Mouse (Mus musculus): ENCODE results near the gene Rpl27a. TPM values are rescaled to one million over a fixed set of nuclear protein-coding genes. Genes with fewer than 3 reads are reported as not detected.

Rpl27a gene
- 100 to 1,000 TPM; 101 to 121 TPM for total RNA-seq (2021)
- long read RNA-seq, experiment 1, transcript Rpl27a-203 (5 exons, 1,158 nt), result major isoform, 88 of 91 reads
- long read RNA-seq, experiment 1, partial matches to known transcripts, result 2 of 91 reads
- long read RNA-seq, experiment 1, other reads (novel, unspliced or antisense), result 1 of 91 reads
- long read RNA-seq, experiment 2, transcript Rpl27a-203 (5 exons, 1,158 nt), result major isoform, 87 of 94 reads
- long read RNA-seq, experiment 2, partial matches to known transcripts, result 1 of 94 reads
- long read RNA-seq, experiment 2, other reads (novel, unspliced or antisense), result 6 of 94 reads

DNA sequence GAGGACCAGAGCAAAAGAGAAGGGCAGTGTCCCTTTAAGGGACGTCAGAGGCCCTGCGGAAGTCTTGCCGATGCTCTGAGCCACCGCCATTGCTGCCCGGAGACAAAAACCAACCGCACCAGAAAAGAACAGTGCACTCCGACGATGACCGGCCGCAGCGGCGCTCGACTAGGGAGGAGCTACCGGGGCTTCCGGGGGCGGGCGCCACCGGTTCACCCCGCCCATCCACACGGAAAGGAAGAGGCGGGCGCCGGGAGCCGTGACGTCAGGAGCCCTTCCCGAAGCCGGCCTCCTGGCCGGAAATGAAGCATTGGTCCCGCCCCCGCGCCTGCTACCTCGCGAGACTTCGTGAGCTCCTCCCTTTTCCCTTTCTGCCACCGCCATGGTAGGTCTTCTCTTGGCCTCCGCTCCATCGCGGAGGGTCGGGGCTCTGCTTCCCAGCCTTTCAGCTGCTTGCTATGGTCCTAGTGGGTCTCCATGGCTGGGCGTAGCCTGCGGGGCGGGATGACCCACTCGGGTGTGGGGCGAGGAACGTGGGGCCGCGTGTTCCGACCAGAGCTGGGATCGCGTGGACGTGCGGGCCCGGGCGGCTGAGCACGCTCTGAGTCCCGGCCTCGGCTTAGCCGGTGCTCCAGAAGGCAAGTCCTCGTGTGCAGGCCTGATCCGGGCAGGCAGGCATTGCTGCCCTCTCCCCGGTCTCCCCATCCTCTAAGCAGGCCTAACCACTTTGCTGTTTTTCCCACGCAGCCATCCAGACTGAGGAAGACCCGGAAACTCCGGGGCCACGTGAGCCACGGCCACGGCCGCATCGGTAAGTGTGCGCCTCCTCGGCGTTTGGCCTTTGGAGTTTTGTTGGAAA, at the start of gene Rpl27a:
Gene Rpl27a (plus strand): TSS at position 310 of the 859 bp plus-strand sequence.
- peak; percentile 99 for DNase-seq (ENCODE audit: low spot score in 2 of 2)
- intact Hi-C loops (cut with DNase I), result no loop called here

DNA sequence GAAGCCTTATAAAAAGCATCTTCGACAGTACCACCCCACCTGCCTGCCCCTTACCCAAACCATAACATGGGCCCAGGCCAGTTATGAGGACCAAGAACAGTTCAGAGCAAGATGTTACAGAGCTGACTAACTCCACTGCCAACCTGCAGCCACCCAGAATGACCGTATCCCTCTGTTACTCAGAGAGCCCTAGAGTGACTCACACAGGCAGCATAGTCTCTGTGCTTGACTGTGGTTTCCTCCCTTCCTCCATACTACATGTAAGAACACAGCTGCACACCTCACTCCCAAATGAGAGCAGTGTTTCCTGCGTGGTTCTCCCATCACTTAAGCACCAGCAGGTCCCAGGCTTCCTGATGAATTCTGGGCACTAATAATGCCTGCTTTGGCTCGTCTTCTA, 48.2 kb upstream of the Rpl27a start:
- intact Hi-C loops (cut with DNase I), result no loop called here
- no peak for DNase-seq (ENCODE audit: low spot score in 2 of 2)

DNA sequence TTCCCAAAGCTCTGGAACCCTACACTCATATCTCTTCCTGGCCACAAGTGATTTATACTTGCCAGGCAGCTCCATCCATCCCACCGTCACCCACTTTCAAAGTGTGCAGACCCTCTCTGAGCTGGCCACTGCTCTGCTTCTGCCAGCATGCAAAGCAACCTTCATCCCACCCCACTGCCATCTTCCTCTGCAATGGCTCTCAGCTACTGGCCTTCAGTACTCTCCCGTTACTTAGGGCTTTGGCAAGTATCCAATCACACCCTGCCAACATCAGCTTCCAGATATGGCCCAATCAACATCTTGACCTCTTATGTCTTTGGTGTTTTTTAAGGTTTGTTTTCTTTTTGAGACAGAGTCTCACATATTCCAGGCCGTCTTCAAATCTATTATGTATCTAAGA, 41.0 kb upstream of the Rpl27a start:
- intact Hi-C loops (cut with DNase I), result no loop called here
- DNase-seq (ENCODE audit: low spot score in 2 of 2), result no peak

DNA sequence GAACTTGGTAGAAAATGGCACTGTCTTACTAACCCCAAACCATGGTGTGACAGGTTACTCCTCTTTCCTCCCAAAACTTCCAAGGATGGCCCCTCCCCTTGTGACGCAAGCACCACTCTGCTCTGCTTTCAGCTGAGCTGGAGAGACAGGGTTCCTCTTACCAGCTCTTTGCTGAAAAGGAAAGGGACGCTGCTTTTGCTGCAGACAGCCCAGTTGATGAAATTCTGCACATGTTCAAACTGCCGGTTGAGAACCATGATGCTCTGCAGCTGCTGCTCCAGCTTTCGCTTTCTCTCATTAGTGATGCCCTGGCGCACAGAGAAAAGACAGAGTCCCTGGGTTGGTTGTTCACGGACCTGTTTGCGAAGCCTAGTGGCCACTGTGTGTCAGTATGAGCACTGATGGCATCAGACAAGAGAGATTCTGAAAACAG, 38.2 kb upstream of the Rpl27a start:
- peak; percentile 20 to 42 for DNase-seq (ENCODE audit: low spot score in 2 of 2)
- intact Hi-C loops (cut with DNase I), result no loop called here

DNA sequence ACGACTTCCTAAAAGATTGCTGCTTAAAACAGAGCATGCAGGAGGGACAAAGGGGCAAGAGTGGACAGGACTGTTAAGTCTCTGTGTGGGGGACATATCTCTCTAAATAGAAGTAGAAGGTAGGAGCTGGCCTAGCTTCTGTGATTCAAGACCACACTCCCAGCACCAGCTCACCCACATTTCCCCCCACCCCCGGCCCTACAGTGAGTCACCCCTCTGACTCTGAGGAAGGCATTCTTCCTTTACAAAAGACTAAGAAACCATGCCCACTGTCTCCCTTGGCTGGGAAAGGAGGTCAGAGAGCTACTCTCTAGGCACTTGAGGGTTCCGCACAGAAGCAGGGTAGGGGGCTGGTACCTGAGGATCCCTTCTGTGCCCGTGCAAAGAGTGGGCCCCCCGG, 34.7 kb upstream of the Rpl27a start:
- intact Hi-C loops (cut with DNase I), result no loop called here

DNA sequence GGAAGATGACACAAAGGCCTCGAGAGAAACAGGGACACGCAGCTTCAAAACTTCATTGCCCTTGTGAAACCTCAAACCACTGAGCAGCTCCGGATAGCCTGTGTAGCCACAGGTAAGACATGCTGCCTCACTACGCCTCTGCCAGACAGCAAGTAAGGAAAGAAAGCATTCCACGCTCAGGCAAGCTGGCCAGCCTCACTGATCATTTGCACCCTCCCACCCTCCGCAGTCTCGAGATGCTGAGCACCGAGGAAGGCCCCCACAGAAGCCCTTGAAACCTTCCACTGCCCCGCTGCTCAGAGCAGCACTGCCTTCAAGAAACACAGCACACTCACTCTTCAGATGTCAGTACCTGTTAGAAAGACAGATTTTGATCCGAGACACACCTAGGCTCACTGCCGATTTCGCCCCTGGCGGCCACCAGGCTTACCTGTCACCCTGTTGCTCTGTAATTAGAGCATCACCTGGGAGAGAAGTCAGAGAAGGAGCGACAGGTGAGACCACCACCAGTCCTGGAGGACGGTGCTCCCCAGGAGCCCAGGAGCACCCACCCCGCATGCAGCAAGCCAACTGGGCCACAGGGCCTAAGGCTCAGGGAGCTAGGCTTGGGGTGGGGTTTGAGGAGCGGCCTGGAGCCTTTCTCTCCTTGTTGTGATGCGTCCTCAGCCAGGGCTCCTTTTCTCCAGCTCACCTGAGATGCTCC, 26.2 kb upstream of the Rpl27a start:
- DNase-seq (ENCODE audit: low spot score in 2 of 2), result no peak
- intact Hi-C loops (cut with DNase I), result no loop called here

More for the DNA sequence above, 34.7 kb upstream of the Rpl27a start:
- no peak for DNase-seq (ENCODE audit: low spot score in 2 of 2)

DNA sequence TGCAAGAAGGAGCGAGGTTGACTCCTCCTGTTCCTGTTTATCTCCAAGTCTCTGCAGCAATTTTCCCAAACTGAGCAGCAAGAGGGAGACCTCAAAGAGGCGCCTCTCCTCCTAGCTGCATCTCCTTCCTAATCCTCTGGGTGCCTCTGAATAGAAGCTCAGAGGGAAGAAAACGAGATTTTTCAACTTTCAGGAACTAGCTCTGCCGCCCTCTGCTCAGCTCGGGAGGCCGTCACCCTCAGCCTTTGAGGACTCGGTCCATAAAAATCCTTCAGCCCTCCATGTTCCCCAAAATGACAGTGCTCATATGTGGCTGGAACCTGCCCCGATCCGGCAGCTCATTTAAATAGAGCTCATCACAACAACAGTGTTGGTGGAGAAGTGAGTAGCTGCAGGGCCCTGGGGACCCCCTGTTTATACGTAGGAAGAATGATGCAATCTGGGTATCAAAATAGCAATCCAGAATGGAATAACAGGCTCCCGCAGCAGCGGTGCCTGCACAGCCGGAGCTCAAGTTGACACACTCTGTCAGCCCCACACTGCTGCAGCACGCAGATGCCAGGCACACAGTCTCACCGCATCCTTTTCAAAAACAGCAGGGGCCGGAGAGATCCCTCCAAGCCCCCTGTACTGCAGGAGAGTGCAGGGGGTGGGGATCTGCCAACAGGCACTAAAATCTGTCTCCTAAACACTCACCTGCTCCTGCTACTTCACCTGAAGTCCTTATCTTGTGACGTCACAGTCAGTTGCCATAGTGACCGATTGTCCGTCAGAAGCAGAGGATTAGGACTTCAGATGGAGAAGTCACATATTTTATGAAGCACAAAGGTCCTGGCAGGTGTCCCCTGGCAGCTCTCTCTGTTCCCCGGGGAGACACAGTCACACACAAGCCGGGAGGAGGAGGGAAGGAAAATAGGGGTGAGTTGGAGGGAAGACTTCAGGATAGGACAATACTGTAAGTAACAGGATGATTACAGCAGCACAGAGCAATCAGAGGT, 25.3 kb upstream of the Rpl27a start:
- peak; percentile 47 to 61 for DNase-seq (ENCODE audit: low spot score in 2 of 2)
- intact Hi-C loops (cut with DNase I), result no loop called here

DNA sequence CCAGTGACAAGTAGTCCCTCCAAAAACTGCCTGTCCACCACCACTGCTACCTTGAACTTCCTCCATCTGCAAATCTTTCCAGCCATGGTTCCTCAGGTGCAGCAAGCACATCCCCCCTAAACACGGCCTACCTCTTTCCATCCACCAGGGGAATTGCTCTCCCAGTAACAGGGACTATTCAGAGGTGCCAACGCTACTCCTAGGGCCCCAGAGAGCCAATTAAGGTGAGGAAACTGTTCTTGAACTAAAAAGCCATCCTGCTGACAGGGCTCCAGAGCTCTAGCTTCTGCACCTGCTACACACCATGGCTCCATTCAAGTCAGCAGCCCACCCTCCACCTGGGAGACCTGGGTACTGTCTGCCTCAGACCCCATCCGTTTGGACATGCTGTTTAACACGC, 21.4 kb upstream of the Rpl27a start:
- intact Hi-C loops (cut with DNase I), result no loop called here
- no peak for DNase-seq (ENCODE audit: low spot score in 2 of 2)

DNA sequence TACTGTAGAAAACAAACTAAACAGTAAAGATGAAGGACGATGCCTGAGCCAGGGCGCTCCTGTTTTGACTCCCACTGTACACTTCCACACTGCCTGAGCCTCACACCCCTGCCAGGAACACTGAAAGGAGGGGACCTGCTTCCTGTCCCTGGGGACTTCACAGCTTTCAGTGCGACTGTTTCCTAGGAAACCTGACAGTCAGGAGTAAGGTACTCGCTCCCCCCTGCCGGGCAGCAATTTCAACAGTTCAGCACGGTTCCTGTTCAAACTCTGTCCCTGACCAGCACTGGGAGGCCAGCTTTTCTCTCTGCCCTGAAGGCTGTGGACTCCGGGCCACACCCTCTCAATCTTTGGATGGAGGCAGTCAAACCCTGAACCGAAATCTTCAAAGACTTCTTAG, 11.8 kb upstream of the Rpl27a start:
- intact Hi-C loops (cut with DNase I), result no loop called here
- DNase-seq (ENCODE audit: low spot score in 2 of 2), result no peak

DNA sequence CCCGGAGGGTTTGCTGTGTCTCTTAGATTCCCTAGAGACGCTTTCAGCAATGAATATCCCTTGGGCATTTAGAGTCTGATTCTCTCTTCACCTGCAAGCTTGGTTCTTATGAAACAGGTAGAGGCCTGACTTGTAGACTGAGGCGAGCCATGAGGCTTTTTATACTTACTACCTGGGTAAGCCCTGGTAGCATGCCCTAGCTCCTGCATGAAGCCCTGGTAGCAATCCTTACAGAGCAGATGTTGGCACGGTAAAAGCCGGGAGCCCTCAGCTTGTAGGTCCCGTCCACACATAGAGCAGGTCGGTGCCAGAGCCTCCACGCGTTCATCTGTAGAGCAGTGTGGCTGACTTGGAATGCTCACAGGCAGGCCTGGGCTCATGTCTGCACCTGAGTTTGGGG, 11.4 kb upstream of the Rpl27a start:
- DNase-seq (ENCODE audit: low spot score in 2 of 2), result no peak
- intact Hi-C loops (cut with DNase I), result no loop called here

DNA sequence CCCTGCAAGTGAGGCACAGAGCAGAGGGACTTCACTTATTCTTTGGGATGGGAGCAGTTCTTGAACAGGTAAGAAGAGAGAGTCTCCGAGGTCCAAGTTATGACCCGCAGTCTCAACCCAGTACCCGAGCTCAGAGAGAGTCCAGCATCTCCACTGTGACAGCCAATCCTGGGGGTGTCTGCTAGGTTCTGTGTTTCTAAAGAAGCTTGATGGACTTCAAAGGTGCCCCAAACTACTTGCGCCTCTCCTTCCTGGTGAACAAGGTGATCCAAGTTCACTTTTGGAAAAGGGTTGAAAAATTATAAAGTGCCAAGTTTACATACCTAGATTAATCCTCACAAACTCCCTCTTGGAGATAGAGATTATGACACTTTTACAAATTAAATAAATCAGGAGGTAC, 10.9 kb upstream of the Rpl27a start, which contains the start of gene Trim66:
Gene Trim66 (minus strand): TSS at position 101 of the 400 bp plus-strand sequence.
- DNase-seq (ENCODE audit: low spot score in 2 of 2), result no peak
- intact Hi-C loops (cut with DNase I), result no loop called here

DNA sequence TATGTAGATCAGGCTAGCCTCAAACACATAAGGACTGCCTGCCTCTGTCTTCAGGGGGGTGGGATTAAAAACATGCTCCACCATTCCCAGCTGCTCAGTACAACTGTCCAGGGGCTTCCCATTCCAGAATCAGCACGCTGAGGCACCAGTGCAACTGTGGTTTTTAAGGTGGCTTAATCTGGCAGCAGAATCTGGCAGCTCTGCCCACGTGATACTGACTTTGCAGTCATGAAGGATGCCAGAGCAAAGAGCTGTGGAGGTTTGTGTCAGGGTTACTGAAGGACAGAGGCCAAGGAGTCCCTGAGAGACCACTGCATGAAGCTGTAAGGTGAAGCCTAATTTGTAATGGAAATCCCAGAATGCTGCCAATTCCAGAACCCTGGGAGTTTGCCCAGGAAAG, 8.1 kb upstream of the Rpl27a start:
- DNase-seq (ENCODE audit: low spot score in 2 of 2), result no peak
- intact Hi-C loops (cut with DNase I), result no loop called here

DNA sequence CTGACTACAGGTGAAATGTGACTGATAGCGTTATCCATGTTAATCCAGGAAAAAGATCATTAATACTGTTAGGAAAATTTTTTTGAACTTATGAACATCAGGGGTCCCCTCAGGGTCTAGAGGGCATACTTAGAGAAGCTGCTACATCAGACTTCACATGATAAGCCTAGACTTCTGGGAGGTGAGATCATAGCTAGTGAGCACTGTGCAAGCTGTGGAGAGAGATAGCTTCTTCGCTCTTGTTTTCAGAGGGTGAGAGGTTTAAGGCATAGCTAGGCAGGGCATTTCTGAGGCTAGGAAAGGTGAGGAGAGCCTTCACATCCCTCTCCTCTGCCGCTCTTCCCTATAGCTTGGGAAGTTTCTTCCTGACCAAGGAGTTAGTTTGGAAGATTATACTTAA, 7.1 kb upstream of the Rpl27a start:
- intact Hi-C loops (cut with DNase I), result no loop called here
- DNase-seq (ENCODE audit: low spot score in 2 of 2), result no peak

DNA sequence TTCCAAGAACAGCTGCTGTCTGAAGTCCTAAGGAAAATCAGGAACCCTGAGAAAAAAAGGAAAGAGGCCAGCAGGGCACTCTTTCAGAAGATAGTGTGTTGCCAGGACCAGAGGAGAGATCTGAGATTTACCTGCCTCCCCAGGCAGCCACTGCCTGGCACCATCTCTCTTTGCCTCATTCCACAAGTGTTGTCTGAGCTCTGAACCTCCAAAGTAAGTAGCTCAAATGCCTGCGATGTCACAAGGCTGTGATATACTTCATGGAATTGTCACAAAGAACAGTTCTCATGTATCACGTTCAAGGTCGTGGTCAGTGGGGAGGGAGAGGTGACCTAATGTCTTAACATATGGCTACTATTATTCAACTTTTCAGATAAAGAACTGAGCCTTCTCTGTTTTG, 2.4 kb upstream of the Rpl27a start:
- intact Hi-C loops (cut with DNase I), result no loop called here
- DNase-seq (ENCODE audit: low spot score in 2 of 2), result no peak

DNA sequence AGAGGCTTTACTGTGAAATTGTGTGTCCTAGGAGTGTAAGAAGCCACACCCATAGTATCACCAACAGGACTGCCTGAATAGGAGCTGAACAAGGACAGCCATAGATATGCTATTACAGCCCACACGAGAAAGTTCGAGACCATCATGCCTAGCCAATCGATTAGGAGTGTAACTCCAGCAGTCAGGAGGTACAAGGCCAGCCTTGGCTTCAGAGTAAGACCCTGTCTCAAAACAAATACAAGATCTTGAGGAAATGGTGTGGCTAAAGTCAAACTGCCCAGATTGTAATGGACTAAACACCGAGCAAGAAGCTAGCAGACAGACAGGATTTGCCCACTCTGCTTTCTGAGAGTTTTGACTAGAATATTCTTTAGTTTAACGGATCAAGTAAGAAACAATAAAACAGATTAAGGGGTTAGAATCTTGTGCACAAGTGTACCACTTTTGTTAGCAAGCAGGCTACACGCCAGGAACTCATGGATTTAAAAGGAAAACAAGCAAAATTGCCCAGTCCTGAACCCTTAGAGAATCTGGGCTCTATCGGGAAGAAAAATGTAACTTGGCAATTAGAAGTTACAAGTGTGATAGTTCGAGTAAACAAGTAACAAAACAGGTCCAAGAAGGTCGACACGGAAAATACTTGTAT, 788 bp upstream of the Rpl27a start:
- DNase-seq (ENCODE audit: low spot score in 2 of 2), result no peak
- intact Hi-C loops (cut with DNase I), result no loop called here

DNA sequence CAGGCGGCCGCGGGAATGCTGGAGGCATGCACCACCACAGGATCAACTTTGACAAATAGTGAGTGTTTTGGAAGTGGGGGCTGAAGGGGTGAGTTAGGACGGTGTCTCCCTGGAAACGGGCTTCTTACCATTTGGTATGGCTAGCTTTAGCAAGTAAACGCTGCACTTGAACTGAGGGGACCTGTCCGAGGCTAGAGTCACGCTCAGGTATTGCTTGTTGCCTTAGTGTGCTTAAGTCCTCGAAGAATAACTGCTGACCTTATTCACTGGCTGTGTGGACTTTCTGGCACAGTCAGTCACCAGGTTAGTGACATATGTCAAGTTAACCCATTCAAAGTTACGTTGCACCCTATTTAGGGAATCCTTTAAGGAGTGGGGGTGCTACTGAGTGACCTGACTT, 989 bp downstream of the Rpl27a start:
- intact Hi-C loops (cut with DNase I), result no loop called here
- DNase-seq (ENCODE audit: low spot score in 2 of 2), result no peak

DNA sequence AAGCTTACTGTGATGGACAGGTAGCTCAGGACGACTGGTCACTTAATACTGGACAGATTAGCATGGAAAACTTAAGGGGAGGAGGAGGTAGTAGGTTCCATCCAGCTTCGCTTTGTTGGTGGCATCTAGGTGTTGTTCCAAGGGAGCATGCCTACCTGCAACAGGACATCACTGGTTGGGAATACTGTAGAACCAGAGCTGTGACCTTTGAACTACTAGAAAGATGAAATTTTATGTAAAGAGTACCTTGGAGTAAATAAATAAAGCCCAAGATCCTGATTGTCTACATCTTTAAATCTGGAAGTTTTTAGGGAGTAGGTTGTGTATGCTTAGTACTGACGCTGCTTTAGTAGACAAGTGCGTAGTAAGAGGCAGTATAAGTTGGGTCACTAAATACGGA, 3.1 kb downstream of the Rpl27a start:
- no peak for DNase-seq (ENCODE audit: low spot score in 2 of 2)
- intact Hi-C loops (cut with DNase I), result no loop called here

DNA sequence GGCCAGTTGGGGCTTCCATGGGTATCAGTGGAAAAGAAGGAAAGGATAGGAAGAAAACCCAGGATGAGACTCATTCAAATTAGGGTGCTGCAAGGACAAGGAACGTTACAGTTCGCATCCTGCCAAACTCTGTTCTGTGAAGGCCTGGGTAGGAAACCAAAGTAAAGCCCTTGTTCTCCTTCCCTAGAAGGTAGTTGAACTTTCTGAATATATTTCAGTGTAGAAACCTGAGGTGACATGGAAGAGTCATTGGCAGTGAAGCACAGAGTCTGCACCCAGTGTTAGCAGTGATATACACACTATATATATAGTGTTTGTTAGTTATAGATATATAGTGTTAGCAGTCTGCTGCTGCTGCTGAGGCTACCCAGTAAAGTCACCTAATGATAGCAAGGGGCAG, 4.4 kb downstream of the Rpl27a start:
- DNase-seq (ENCODE audit: low spot score in 2 of 2), result no peak
- intact Hi-C loops (cut with DNase I), result no loop called here

Measured in left cerebral cortex, postnatal 14 days (tissue).